Mouse (Mus musculus) B cell, adult 67 days (primary cell): ENCODE results near the gene Sde2. TPM values are rescaled to one million over a fixed set of nuclear protein-coding genes. Genes with fewer than 3 reads are reported as not detected.

ENCODE experiments used
- total RNA-seq, 2 experiments: library from RNA; stranded (reverse); gene quantifications; 4 replicates each; pipeline ENCODE4 v1.2.4; 2023

The Sde2 gene
- 10 to 100 TPM; 60.2 to 63.7 TPM for total RNA-seq

DNA sequence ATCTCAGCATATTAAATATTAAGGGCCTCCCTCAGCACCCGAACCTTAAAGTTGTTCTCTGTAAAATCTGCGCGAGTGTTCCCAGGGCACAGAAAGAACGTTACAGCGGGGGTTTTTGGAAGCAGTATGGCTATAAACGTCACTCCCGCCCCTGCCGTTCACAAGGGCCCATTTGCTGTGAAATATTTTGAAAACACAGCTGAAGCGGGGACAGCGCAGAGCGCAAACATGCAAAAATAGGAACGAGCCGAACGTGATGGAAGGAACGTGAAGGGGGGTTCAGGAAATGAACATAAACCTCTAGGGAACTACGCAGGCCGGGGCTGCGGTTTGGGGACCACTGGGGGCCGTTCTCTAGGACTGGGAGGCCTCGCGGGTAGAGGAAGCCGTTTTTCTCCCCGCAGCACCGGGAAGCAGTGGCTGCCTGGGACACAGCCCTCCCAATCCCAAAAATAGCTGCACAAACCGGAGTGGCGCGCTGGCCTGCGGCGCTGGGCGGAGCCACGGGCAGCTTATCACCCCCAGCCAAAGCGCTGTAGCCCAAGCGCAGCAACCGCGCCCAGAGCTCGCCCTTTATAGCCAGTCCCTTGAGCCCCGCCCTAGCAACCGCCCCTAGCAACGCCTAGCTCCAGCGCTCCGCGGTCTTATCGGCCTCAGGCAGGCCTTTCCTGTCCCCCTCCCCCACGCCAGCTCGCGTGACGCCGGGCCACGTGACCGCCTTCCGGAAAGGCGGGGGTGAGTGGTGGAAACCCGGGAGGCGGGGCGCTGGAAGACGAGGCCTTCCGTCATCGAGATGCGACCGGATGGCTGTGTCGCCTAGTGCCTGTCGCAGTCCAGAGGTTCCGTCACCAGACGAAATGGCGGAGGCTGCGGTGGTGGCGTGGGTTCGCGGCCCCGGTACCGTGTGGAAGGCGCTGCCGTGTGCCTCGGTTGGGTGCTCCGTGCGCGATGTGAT is at the start of gene Sde2:
Sde2 (plus strand) TSS at position 812 of the 955 bp plus-strand sequence.

DNA sequence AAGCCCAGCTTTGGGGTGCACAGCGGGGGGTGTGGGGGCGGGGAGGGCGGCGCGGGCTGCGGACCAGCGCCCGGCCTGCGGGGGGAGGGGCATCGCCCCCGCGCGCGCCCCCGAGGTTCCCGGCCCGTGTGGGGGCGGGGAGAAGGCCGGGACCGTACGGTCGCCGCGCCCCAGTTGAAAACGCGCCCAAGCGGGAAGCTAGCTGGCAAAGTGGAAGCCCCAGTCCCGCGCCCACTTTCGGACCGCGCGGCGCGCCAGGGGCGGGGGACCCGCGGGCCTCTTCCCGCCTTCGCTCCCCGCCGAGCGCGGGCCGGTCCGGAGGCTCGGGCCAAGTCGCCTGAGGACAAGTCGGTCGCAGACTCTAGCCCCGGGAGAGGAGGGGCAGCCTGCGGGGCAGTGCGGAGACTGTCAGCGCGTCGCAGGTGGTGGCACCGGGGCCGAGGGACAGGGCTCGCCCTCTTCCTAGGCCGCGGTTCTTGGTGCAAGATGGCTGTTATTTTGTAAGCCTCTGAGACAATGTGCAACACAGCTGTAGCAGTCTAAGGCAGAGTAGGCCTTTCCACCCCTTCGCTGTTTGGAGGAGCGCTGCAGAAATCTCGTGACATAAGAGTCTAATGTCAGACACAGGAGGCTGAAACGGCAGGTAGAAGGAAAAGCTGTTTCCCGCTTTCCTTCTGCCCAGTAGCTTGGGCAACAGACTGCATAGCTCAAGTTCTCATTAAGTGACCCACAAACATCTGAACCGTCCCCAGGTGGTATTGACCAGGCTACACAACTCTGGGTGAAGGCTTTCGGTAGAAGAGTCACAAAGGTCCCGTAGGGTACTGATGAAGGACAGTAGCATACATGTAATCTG is 36.8 kb upstream of the Sde2 start, which contains the start of gene H3f3a:
H3f3a (minus strand) TSS at position 59 of the 856 bp plus-strand sequence.

DNA sequence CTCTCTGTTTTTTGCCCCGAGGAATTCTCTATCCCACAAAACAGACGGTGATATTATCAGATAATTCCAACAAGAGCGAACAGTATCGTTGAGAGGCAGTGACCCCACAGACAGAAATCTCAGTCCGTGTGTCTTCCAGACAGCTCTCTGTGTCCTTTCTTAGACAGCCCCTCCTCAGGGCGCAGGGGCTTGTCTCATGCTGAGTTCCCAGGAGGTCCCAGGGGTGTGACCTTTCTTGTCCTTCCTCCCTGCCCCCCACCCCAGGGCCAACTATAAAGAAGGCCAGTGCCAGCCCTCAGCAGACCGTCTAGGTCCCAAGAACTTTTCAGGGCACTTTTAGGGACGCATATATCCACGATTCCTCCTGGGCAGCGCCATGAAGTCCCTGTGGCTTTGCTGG is 41.9 kb downstream of the Sde2 start, which contains the start of gene Lefty2:
Lefty2 (plus strand) TSS at position 301 of the 400 bp plus-strand sequence.

GRCm38 (mm10) chr1:180904039-180904814 is 53.3 kb downstream of the Sde2 start, which contains the start of gene Pycr2:
TSS of gene Pycr2 (plus strand) at chr1:180904293.

Other genes with a start within 250 kb of the Sde2 start
- 10 to 100 TPM; 11.4 to 16.6 TPM for gene Lin9, start 210.0 kb upstream of the Sde2 start, total RNA-seq
- not detected for gene Mixl1, start 154.1 kb upstream of the Sde2 start, total RNA-seq
- gene Acbd3, start 125.1 kb upstream of the Sde2 start, total RNA-seq = 10 to 100 TPM; 56.1 to 62.2 TPM
- 1,000 to 10,000 TPM; 1,921 to 2,078 TPM for gene H3f3a, start 37.2 kb upstream of the Sde2 start, total RNA-seq
- not detected for gene Lefty2, start 42.0 kb downstream of the Sde2 start, total RNA-seq
- gene Pycr2, start 53.2 kb downstream of the Sde2 start, total RNA-seq = 10 to 100 TPM; 19.4 to 20.7 TPM
- gene Lefty1, start 83.9 kb downstream of the Sde2 start, total RNA-seq = not detected
- 10 to 100 TPM; 25.7 to 30.6 TPM for gene Tmem63a, start 91.2 kb downstream of the Sde2 start, total RNA-seq
- gene Ephx1, start 169.8 kb downstream of the Sde2 start, total RNA-seq = 10 to 100 TPM; 94.8 to 96.5 TPM
- gene 9130409I23Rik, start 200.1 kb downstream of the Sde2 start, total RNA-seq = not detected